Mouse (Mus musculus): ENCODE data around the gene Lsm11.

DNA sequence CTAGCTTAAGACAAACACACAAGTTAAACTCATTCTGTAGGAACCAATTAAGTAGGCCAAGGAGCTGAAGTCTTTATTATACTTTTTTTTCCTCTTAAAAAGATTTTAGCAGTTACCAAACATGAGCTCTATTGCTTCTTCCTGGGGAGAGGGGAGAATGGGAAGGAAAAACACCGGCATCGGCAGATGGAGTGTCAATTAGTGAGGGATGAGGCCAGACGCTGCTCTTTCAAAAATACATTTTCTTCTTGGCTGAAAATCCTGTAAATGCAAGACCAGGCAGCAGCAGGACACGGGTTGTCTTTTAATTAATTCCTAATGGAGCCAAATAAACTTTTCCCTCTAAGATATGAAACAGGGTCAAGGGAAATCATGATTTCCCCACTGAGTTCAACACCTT, 2.1 kb upstream of the Lsm11 start:
- TF ChIP-seq POLR2A (IDR thresholded peaks at IDR 0.05; ENCODE audit: low read depth, low read length) (no peak), EP300 (IDR thresholded peaks at IDR 0.05; ENCODE audit: low read length) (no peak), CTCF (conservative IDR thresholded peaks at IDR 0.05 in 1 of 2, IDR thresholded peaks at IDR 0.05 in 1 of 2; ENCODE audit: low read depth in 2 of 2, low read length in 2 of 2) (no peak), CHD2 (IDR thresholded peaks at IDR 0.05; ENCODE audit: low read length) (no peak), ETS1 (conservative IDR thresholded peaks at IDR 0.05; ENCODE audit: low read depth, low read length) (no peak), USF1 (IDR thresholded peaks at IDR 0.05; ENCODE audit: low read depth, low read length) (no peak)

All from CH12.LX (cell line).